Mouse (Mus musculus): ENCODE data around the gene Atf3.

The Atf3 gene

GRCm38 (mm10) chr1:191217939-191218338, at the start of gene Atf3:
Gene Atf3, minus strand, starts transcription at chr1:191218039.
- DNase-seq (ENCODE audit: low read depth, low spot score) = no peak

DNA sequence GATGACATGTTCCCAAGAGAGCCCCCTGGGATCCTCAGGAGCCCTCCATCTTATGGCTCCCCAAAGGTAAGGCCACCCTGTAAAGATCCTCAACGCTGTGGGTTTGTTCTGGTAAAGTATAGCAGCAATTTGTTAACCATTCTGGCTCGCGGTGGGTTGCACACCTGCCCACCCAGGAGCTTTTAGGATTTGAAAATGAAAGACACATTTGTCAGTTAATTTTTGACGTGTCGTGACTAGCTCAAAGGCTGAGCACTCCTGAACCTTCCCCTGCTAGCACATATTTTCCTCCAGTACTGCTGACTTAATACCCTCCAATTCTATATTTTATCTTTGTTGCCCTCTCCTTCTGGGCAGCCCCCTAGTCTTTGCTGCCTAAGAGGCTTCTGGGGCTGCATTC, 49.3 kb upstream of the Atf3 start:
- no peak for DNase-seq (ENCODE audit: low read depth, low spot score)

DNA sequence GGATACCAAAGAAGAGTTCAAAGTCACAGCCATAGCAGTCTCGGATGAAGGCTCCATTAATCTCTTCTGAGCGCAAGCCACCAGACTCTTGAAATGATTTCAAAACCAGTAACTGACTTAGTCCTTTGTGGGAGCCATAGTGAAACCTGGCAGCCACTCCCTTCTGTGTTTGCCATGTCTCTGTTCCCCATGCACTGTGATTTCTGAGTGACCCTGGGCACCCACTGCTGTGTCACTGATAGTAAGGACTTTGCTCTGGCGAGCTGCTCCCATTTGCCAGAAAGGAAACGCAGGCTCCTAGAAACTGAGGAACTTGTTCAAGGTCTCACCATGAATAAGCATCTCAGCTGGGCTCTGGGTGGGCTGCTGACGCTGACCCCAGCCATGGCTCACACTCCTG, 45.6 kb upstream of the Atf3 start:
- no peak for DNase-seq (ENCODE audit: low read depth, low spot score)

DNA sequence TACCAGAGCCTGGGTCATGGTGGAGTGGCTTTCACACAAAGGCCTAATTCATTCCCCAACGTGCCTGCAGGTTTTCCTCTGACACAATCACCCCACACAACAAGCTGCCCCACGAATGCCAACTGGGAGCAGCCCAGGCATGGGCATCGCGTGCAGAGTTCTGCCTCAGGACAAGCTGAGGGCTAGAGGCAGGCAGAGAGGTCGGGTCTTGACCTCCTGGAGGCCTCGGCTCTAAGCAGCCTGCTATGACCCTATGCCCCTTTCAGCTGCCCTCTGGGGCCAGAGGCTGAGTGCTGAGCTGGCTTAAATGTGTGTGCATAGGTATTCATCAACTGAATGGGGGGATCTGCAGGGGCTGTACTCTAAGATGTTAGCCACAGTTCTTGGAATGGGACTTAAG, 44.0 kb upstream of the Atf3 start:
- no peak for DNase-seq (ENCODE audit: low read depth, low spot score)

GRCm38 (mm10) chr1:191259661-191260060, 41.8 kb upstream of the Atf3 start:
- DNase-seq (ENCODE audit: low read depth, low spot score) = peak; percentile 20

DNA sequence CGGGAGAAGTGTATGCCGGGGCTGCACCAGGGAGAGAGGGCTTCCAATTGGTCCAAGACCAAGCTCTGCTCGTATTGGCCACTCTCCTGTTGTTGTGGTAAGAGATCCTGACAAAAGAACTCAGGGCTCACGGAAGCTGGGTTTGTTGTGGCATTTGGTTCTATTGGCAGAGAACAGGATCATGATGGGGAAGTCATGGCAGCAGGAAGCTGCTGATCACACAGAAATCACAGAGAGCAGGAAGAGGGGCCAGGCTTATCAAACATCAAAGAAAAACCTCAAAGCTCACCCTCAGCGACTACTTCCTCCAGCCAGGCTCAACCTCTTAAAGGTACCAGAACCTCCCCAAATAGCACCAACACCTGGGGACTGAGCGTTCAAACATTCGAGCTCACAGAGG, 41.3 kb upstream of the Atf3 start:
- DNase-seq (ENCODE audit: low read depth, low spot score) = peak; percentile 84

DNA sequence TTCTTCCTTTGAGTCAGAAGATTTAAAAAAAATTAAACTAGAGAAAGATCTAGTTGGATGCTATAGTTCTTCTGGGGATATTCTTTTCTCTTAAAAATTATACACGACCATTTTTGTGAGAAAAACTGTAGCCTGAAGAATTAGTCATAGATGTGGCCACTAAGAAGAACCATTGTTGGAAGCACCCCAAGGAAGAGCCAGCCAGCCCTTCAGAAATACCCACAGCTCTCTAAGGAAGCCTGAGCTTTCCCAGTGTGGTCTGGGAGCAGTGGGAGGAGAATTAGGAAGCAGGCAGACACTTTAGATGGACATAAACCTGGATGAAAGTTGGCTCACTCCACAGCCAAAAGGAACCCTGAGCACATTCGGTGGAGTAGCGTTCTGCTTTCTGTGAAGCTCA, 40.7 kb upstream of the Atf3 start:
- DNase-seq (ENCODE audit: low read depth, low spot score) = no peak

- DNase-seq (ENCODE audit: low read depth, low spot score) = peak; percentile 42
These were observed 40.1 kb upstream of the Atf3 start for GRCm38 (mm10) chr1:191257981-191258380.

DNA sequence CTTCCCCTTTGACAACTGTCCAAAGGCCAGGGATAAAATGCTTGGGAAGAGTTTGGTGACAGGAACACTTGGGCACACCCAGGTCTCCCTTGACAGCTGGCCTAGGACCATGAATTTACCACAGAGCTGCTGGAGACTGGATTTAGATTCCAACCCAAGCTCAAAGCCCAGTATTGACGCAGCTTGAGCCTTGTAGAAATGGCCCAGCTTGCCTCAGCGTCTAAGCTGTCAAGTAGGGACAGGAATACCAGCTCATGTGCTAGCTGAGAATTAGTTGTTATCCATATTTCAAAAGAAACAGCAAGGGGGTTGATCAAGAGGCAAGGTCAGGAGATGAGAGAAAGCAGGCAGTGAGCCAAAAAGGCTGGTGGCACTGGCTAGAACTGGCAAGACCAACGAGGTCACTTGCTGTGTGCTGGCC, 39.5 kb upstream of the Atf3 start:
- DNase-seq (ENCODE audit: low read depth, low spot score) = no peak

DNA sequence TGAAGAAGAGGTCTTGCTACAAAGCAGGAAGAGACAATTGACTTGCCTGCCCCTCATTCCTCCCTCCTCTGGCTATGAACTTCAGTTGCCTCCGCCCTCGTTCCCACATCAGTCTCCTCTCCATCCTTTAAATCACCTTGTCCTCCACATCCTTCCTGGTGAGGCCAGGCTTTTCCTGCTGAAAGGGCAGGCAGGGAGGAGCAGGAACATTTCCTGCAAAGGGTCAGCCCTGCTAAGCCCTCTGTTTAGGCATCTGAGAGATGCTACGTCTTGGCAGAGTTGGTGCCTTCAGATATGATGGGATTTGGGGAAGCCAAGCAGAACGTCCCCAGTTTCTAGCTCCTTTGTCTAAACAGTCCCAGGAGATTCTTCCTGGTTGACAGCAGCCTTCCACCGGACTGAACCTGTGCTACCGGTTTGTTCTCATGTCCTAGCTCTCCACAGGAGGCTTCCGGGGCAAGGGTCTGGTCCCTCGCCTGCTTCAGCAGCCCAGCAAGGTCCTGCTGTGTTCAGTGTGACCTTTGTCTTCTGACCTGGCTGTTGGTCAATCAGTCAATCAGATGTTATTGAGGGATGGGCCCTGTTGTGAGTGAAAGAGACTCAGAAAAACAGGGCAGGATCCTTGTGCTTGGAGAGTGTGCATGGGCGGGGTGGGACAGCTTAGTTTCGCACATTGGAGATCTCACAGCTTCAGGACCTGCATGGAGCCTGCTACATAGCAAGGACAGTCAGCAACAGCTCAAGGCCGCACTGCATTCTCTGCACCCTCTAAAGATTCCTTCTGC, 38.9 kb upstream of the Atf3 start:
- DNase-seq (ENCODE audit: low read depth, low spot score) = no peak

GRCm38 (mm10) chr1:191256134-191256533, 38.3 kb upstream of the Atf3 start:
- no peak for DNase-seq (ENCODE audit: low read depth, low spot score)

- no peak for DNase-seq (ENCODE audit: low read depth, low spot score)
These were observed 36.6 kb upstream of the Atf3 start for GRCm38 (mm10) chr1:191254448-191254847.

- no peak for DNase-seq (ENCODE audit: low read depth, low spot score)
These were observed 35.8 kb upstream of the Atf3 start for GRCm38 (mm10) chr1:191253636-191254035.

DNA sequence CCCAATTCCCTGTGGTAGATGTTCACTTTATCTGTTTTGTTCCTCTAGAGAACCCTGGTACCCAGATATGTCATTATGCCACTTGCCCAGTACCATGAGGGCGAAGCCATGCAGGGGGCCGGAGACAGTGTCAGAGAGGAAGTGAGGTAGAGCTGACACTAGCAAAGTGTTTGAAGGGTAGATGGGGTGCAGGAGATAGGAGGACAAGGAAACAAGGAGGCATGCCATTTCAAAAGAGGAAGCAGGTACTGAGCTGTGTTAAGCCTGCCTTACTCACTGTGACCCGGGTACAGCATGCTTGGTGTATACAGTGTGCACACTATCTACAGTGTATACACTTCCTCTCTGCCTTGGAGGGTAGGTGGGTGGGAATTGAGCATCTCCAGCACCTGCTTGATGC, 32.1 kb upstream of the Atf3 start:
- DNase-seq (ENCODE audit: low read depth, low spot score) = peak; percentile 11

DNA sequence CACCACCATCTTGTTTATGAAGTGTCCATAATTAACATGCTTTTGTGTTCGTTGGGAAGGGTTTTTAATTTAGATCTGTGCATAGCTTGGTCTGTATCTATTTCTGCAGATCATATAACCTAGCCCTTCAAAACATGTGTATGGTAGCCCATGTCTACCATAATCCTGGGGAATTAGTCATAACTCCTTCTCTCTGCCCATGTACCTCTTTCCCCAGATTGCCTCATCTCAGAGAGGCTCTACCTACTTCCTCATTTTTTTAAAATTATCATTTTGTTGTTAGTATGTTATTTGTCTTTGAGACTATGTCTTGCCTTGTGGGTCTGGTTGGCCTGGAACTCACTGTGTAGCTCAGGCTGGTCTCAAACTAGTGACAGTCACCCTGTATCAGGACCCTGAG, 30.6 kb upstream of the Atf3 start:
- DNase-seq (ENCODE audit: low read depth, low spot score) = no peak

- DNase-seq (ENCODE audit: low read depth, low spot score) = no peak
These were observed 29.7 kb upstream of the Atf3 start for GRCm38 (mm10) chr1:191247561-191247960.

GRCm38 (mm10) chr1:191243855-191244254, 26.0 kb upstream of the Atf3 start:
- DNase-seq (ENCODE audit: low read depth, low spot score) = no peak

DNA sequence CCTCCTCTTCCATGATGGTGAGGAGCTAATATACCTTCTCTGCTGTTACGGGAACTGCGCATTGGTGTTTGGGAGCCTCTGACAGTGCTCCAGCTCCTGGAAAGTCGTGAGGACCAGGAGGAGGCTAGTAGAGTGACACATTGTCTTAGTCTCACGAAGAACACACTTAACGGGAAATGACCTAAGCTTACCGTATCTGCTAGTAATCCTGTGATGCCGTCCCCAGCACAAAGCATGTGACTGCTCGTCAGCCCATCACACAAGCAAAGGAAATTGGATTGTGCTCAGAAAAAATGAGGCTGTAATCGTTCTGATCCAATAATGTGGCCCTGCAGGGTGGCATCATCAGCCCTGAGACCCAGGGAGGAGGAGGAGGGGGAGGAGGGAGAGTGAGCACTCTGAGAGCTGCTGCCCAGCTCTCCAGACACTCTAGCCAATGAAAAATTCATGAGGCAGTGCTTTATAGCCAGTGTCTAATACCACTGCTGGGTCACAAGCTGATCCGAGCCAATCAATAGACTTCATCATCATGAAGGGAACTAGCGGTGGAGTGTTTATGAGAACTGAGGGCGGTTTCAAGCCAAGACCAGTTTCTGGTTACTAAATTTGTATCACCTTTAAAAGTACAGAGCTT, 24.3 kb upstream of the Atf3 start:
- DNase-seq (ENCODE audit: low read depth, low spot score) = no peak

DNA sequence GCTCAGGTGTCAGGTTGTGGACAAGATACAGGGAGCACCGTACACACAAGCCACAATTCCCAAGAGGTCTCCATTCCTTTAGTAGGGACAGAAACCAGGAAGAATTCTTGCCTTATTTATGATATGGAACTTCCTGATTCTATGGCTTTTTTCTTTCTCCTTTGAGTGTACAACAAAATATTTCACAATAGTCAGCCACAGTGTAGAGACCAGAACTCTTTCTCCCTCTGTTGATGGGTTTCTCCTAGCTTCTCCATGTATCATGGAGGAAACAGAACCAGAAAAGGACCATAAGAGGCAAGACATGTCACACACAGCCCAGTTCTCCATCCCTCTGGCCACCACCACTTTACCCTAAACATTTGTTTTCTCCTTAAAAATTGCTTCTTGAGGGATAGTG, 23.7 kb upstream of the Atf3 start:
- no peak for DNase-seq (ENCODE audit: low read depth, low spot score)

DNA sequence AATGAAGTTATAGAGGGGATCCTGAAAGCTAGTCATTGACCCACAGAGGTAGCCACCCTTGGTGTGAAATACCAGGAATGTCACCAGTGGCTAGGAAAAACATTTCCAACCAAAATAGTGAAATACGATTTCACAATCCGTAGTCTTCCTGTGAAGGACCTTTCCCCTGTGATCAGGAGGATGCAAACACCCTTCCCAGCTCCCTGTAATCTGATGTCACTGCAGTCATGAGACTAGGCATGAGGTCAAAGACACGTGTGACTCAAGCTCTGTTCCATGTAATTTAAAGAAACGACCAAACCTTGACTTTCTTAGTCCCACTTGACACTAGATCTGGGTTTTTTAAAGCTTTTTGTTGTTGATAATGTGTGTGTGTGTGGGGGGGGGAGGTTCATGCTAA, 21.8 kb upstream of the Atf3 start:
- no peak for DNase-seq (ENCODE audit: low read depth, low spot score)

DNA sequence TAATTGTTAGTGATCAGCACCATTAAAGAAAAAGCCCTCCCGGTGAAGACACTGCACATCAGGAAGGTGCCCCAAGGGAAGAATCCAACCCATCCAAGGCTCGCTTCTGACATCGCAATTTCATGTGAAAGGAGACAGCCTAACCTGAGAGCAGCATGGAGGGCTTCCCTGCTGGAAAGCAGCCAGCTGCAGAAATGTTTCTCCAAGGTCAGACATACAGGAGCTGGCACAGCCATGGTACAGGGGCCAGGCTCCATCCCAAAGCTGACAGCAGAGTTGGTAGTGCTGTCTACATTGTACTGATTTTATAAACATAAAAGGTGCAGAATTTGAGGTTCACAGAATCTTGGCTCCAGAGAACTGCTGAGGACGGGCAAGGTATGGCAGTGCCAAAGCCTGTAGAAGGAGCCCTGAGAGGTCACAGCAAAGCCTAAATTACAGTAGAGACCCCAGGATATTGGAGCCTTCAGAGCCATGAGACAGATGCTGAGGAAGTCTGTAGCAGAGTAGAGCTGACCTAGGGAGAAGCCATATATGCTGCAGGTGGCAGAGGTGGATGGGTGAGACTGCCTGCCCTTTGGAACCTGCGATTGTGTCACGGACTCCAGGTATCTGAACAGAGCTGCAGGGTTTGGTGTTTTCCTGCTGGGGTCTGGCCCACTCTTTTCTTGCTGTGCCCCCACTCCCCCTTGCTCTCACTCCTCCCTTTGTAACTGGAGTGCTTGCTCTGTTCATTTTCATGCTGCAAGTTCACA, 18.1 kb upstream of the Atf3 start:
- no peak for DNase-seq (ENCODE audit: low read depth, low spot score)

- no peak for DNase-seq (ENCODE audit: low read depth, low spot score)
These were observed 17.0 kb upstream of the Atf3 start for GRCm38 (mm10) chr1:191234837-191235236.
